Mouse (Mus musculus) C2C12 (cell line): ENCODE measurements at regions not wholly inside any gene's neighbourhood (a gene's known extent, or its start where the extent isn't known, plus 50 kb on each side); places are given as distances from the start of the nearest gene placed in this dataset.

ENCODE experiments used
- H3K27me3 ChIP-seq: one replicate; pipeline ENCODE4 v1.6.1; 2011; ENCODE audit not compliant: control insufficient read depth, insufficient read depth, insufficient read length
- H3K36me3 ChIP-seq: one replicate; pipeline ENCODE4 v1.6.1; 2011; ENCODE audit not compliant: control insufficient read depth, insufficient read depth
- H3K4me3 ChIP-seq: one replicate; pipeline ENCODE4 v1.5.1; 2011; ENCODE audit warnings: mild to moderate bottlenecking, control low read depth; ENCODE audit not compliant: poor library complexity, insufficient read depth, severe bottlenecking
- H3K79me2 ChIP-seq: one replicate; pipeline ENCODE4 v1.6.1; 2011; ENCODE audit not compliant: control insufficient read depth, insufficient read depth
- H3K79me3 ChIP-seq: one replicate; pipeline ENCODE4 v1.6.1; 2011; ENCODE audit warnings: low read depth, control low read depth
- H3ac ChIP-seq: one replicate; pipeline ENCODE3; 2011; ENCODE audit warnings: low read depth; ENCODE audit not compliant: control insufficient read depth, insufficient read length
- CEBPB ChIP-seq: IDR thresholded peaks from one replicate; pipeline ENCODE4 v1.6.1; 2011; ENCODE audit warnings: low read depth, mild to moderate bottlenecking, control low read depth, moderate library complexity
- CTCF ChIP-seq: IDR thresholded peaks from one replicate; pipeline ENCODE4 v1.5.1; 2011; ENCODE audit not compliant: control insufficient read depth, insufficient read depth, insufficient read length
- FOSL1 ChIP-seq: IDR thresholded peaks from one replicate; pipeline ENCODE4 v1.8.0; 2011; ENCODE audit warnings: mild to moderate bottlenecking, low read length; ENCODE audit not compliant: poor library complexity, insufficient read depth, severe bottlenecking
- MAX ChIP-seq: IDR thresholded peaks from one replicate; pipeline ENCODE4 v1.6.1; 2011; ENCODE audit warnings: mild to moderate bottlenecking, control low read depth
- MYOD1 ChIP-seq: IDR thresholded peaks from one replicate; pipeline ENCODE4 v1.6.1; 2011; ENCODE audit warnings: low read depth; ENCODE audit not compliant: control insufficient read depth, insufficient read length
- MYOG ChIP-seq: IDR thresholded peaks from one replicate; pipeline ENCODE4 v1.6.1; 2011; ENCODE audit not compliant: control insufficient read depth, insufficient read length; ENCODE audit errors: extremely low read depth
- USF1 ChIP-seq: IDR thresholded peaks from one replicate; pipeline ENCODE4 v1.6.1; 2011; ENCODE audit warnings: low read depth, mild to moderate bottlenecking, control low read depth, moderate library complexity

GRCm38 (mm10) chr14:24785452-24785851 is 298.5 kb downstream of the Rps24 start:
- Histone ChIP-seq H3K27me3 (no peaks in the 10 kb centered on the region), H3K36me3 (no peaks in the 10 kb centered on the region), H3K4me3 (no peak overlapping the region), H3ac (no peak overlapping the region), H3K79me2 (no peaks in the 10 kb centered on the region), H3K79me3 (no peaks in the 10 kb centered on the region)
- TF ChIP-seq CTCF (no peak), MAX (no peak), CEBPB (no peak)

- H3ac ChIP-seq, result peak overlapping the region; percentile 22
- no peak overlapping the region for H3K4me3 ChIP-seq
- H3K79me3 ChIP-seq, result no peaks in the 10 kb centered on the region
- H3K36me3 ChIP-seq, result no peaks in the 10 kb centered on the region
- H3K79me2 ChIP-seq, result no peaks in the 10 kb centered on the region
- no peaks in the 10 kb centered on the region for H3K27me3 ChIP-seq
- TF ChIP-seq USF1 (no peak), CTCF (no peak), CEBPB (no peak), MAX (peak; percentile 49), MYOD1 (no peak), FOSL1 (no peak)
Measured at GRCm38 (mm10) chr14:24793375-24794285, 306.7 kb downstream of the Rps24 start.

GRCm38 (mm10) chr14:24794359-24794845 is 307.5 kb downstream of the Rps24 start:
- Histone ChIP-seq H3K27me3 (no peaks in the 10 kb centered on the region), H3K36me3 (no peaks in the 10 kb centered on the region), H3ac (no peak overlapping the region), H3K79me3 (no peaks in the 10 kb centered on the region), H3K79me2 (no peaks in the 10 kb centered on the region), H3K4me3 (no peak overlapping the region)
- no peak for TF ChIP-seq USF1
- no peak for TF ChIP-seq FOSL1
- TF ChIP-seq CEBPB, result no peak
- TF ChIP-seq CTCF, result no peak
- no peak for TF ChIP-seq MAX
- TF ChIP-seq MYOD1, result no peak
- TF ChIP-seq MYOG, result no peak

DNA sequence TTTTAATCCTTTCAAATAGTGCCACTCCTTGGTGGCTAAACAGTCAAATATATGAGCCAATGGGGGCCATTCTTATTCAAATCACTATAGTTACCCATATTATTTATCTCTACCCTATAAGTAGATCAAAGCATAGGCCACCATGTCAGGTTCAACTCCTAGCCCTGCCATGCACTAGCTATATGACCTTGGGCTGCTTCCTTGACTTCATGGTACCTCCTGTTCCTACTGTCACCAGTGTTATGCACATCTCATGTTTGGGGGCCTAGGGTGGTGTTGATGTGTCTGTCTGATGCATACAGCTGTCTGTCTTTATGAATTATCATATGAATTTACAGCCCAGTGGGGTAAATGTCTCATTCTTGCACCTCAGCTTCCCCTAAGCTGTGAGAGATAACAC is 310.6 kb downstream of the Rps24 start:
- no peak for TF ChIP-seq USF1
- TF ChIP-seq CTCF, result no peak
- TF ChIP-seq MAX, result no peak
- no peak for TF ChIP-seq CEBPB
- no peak for TF ChIP-seq MYOG
- TF ChIP-seq MYOD1, result no peak
- TF ChIP-seq FOSL1, result no peak
- no peaks in the 10 kb centered on the region for H3K79me2 ChIP-seq
- no peaks in the 10 kb centered on the region for H3K79me3 ChIP-seq
- no peaks in the 10 kb centered on the region for H3K27me3 ChIP-seq
- H3K4me3 ChIP-seq, result no peak overlapping the region
- no peak overlapping the region for H3ac ChIP-seq
- H3K36me3 ChIP-seq, result no peaks in the 10 kb centered on the region

DNA sequence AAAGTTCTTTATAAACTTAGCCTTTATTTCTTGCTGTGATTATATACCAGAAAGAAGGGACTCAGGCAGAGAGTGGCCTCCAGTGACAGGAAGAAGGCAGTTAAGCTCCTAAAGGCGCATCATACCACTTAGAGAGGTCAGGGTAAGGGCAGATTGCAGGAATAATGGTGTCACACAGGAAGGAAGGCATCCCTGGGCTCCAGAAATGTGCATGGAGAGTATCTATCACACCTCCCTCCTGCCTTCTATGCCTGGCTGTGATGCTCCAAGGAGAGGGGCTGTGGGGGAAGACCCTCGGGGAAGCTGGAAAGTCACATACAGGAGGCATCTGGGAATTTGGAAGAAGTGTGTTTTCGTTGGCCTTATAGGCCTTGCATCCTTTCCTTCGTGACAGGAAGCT is 311.1 kb downstream of the Rps24 start:
- no peak for TF ChIP-seq MAX
- no peak overlapping the region for H3K4me3 ChIP-seq
- H3K27me3 ChIP-seq, result no peaks in the 10 kb centered on the region
- H3ac ChIP-seq, result no peak overlapping the region
- H3K36me3 ChIP-seq, result no peaks in the 10 kb centered on the region
- H3K79me3 ChIP-seq, result no peaks in the 10 kb centered on the region
- no peaks in the 10 kb centered on the region for H3K79me2 ChIP-seq

DNA sequence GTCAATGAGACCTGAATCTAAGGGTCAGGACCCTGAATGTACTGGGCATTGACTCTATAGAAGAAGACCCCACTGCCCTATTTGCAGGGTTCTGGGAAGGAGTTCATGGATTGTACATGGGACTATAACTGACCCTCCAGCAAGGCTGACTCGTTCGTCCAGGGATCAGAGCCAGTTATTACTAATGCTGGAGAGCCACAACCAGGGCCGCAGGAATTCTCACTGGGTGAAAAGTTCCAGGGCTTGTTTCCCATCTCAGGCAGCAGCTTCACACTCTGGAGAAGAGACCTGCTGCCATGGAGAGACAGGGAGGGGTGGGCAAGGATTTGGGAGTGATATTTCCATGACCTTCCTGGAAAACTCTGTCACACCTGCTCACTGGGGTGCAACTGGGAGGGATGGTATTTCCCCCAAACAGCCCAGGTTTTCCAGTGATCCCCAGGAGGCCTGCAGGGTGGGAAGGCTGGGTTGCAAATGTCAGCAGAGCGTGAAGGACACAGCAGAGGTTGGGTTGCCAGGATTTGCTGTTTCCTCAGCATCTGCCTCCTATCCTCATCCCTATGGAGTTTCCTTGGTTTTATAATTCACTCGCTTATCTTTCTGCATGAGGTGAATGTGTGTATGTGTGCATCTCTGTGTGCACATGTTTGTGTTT is 316.2 kb downstream of the Rps24 start:
- Histone ChIP-seq H3K36me3 (no peaks in the 10 kb centered on the region), H3ac (no peak overlapping the region), H3K79me3 (no peaks in the 10 kb centered on the region), H3K79me2 (no peaks in the 10 kb centered on the region), H3K27me3 (no peaks in the 10 kb centered on the region), H3K4me3 (no peak overlapping the region)
- TF ChIP-seq CEBPB, result no peak
- TF ChIP-seq MAX, result no peak
- TF ChIP-seq USF1, result no peak
- TF ChIP-seq FOSL1, result no peak
- no peak for TF ChIP-seq MYOD1
- no peak for TF ChIP-seq MYOG
- no peak for TF ChIP-seq CTCF
